Mouse (Mus musculus) embryo, embryonic 11.5 days (tissue): ENCODE results near the gene Mfap1a.
"Not testable (repeated sequence)": the region's sequence is repeated elsewhere in the genome, so short reads cannot be mapped to it uniquely, and the experiment has no call there.

Experiments
- DNase-seq: peaks from one replicate; pipeline ENCODE4 v3.0.0-alpha.2; 2012; ENCODE audit warnings: low read depth, low spot score

Mfap1a gene

DNA sequence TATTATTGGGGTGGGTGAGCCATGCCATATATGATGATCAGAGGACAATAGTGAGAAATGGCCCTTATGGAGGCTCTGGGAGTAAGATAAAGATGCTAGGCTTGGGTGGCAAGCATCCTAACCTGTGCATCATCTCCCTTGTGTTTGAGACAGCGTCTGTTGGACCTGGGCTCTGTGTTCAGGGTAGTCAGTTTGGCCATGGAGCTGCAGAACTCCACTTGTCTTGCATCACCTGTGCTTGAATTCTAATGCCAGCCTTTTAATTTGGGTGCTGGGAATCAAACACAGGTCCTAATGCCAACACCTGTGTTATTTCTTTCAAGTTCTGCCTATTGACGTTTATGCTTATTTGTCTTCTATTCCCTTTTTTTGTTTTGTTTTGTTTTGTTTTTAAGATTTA is 31.2 kb downstream of the Mfap1a start:
- not testable (repeated sequence) for DNase-seq

DNA sequence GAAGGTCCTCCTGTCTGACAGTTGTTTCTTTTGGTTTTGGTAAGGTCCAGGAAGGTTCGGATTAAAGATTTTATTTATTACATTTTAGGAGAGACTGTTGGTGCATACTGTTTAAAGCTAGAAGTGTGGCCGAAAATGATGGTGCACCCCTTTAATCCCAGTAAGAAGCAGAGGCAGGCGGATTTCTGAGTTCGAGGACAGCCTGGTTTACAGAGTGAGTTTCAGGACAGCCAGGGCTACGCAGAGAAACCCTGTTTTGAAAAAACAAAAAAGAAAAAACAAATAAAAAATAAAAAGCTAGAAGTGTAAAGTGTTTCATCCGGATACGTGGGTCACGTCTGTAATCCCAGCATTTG is 32.3 kb downstream of the Mfap1a start:
- no peak for DNase-seq

DNA sequence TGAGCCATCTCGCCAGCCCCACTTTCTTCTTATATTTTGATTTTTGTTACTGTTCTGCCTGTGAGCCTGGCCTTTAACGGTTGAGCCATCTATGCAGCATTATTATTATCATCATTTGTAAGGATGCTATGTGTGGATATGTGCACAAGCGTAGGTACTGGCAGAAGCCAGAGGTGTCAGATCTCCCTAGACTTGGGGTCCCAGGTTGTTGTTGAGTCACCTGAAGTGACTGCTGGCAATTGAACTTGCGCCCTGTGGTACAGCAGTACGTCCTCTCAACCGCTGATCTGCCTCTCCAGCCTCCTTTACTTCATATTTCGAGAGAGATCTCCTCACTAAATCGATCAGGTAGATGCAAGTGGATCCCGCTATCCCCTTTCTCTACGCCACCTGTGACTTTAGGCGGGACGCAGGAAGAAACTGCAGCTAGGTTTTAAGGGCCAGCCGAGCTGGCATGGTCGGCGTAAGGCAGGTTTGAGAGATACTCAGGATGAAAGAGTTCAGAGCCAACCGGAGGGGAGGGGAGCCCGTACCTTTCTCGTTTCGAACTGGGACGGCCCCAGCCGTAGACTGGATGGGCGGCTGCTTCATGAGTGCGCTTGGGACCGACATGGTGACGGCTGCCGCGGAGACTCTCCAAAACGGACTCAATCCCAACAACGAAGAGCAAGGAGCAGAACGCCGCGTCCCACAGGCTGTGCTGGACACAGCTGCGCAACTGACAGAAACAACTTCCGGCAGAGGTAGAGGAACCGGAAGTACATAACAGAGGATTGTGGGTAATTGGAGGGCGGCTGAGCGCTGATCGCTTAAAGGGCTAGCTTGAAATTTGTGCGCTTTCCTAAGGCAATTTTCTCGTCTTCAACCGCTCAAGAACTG is 32.9 kb downstream of the Mfap1a start, which contains the start of gene Mfap1b:
Gene Mfap1b, minus strand, starts transcription at position 767 of the 879 bp plus-strand sequence.
- peak; percentile 75 for DNase-seq

DNA sequence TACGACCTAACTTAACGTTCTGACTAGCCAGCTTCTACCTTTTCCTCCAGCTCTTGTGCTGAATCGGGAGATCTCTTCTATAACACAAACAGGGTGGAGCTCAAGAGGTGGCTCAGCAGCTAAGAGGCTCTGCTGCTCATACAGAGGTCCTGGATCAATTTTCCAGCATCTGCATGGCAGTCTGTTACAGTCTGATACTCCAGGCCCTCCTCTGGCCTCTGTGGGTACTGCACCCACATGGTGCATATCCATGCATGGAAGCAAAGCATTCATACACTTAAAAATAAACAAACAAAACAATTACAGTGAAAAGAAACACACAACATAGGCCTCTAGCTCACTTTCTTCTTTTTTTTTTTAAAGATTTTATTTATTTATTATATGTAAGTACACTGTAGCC is 33.7 kb downstream of the Mfap1a start:
- DNase-seq: not testable (repeated sequence)

DNA sequence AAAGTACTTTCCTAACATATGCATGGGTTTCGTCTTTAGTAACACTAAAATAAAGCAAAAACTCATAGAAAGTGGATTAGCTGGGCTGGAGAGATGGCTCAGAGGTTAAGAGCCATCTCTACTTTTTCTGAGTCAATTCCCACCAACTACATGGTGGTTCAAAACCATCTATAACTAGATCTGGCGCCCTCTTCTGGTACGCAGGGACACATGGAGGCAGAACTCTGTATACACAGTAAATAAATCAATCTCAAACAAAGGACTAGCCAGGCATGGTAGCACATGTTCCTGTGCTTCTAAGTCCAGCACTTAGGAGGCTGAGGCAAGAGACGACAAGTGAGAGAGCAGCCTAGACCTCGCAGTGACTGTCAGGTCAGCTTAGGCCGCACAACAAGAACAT is 37.5 kb downstream of the Mfap1a start:
- DNase-seq: not testable (repeated sequence)

DNA sequence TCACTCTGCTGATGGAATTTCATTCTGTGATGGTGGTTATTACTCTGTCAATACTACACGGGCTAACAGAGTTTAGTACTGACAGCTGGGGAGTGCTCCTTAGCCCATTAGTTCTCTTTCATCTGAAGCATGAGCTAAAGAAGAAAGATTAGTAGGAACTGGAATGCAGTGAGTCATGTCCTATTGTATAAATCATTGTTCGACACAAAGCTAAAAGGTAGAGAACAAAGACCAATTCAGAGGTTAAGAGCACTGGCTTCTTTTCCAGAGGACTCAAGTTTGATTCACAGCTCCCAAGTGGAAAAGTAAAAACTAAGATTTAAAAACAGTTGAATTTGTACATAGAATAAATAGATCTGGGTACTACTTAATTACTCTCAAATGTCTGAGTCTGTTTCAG is 46.4 kb downstream of the Mfap1a start:
- DNase-seq: no peak

DNA sequence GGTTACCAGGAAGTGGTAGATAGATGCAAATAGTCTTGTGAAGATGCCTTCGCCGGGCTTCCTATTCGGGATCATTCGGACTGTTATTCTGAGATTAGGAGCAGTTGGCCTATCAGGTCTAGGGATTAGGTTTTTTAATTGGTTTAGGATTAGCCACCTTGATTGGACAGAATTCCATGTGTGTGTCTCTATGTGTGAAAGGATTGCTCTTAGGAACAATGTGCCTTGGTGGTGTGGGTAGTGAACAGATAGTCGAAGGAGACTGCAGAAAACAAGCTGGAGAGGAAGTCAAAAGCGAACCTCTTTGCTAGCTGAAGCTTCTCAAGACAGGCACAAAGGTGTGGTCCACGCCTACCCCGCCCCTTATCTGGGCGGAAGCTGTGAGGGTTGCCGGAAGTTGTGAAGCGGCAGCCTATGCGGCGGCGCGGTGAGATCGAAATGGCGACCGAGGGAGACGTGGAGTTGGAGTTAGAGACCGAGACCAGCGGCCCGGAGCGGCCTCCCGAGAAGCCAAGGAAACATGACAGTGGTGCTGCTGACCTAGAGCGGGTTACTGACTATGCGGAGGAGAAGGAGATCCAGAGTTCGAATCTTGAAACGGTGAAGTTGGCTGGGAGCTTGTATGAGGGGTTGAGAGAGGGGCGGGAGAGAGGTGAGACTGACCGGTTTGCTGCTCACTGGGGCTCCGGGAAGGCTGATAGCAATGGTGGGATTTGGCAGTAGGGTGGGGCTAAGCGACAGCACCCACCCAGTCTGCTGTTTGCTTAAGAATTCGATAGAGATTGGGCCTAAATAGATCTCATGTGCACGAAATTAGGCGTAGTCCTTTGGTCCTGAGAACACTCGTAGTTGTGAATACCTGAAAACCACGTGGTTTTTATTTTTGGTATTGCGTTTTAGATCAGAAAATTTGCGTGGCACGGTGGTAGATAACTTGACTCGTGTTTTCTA is 49.5 kb downstream of the Mfap1a start, which contains the start of gene Serinc4:
Gene Serinc4, minus strand, starts transcription at position 90 of the 951 bp plus-strand sequence.
- peak; percentile 65 for DNase-seq

DNA sequence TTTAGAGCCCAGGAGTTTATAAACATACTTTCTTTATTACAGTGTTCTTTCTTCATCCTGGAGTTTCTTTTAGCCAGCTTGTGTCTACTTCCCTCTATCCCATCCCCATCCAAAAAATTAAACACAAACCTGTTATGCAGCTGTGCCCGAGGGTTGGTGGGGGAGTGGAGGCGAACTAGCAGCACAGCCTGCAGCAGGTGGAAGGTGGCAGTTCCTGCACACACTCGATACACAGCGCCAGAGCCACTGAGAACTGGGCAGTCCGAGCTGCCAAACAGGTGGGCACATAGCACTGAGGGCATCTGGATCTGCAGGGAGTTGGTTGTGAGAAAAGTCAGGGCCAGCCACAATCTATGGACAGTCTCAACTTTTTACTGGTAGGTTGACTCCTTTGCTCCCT is 50.9 kb downstream of the Mfap1a start:
- DNase-seq: no peak

DNA sequence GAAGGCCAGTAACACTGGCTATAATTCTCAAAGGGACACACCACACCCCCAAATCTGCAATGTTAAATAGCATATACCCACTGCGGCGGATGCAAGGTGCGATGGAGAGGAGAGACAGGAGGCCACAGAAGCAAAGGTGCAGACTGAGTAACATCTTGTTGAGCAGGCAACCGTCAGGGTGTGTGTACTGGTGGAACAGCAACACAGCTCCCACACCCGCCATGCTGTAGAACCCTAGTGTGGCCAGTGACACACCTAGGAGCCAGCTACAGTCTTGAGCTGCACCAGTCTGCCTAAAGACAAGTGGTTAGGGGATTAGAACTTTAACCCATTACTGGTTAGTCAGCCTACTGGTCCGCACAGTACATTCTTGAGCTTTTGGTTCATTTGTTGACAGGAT is 52.5 kb downstream of the Mfap1a start:
- no peak for DNase-seq

DNA sequence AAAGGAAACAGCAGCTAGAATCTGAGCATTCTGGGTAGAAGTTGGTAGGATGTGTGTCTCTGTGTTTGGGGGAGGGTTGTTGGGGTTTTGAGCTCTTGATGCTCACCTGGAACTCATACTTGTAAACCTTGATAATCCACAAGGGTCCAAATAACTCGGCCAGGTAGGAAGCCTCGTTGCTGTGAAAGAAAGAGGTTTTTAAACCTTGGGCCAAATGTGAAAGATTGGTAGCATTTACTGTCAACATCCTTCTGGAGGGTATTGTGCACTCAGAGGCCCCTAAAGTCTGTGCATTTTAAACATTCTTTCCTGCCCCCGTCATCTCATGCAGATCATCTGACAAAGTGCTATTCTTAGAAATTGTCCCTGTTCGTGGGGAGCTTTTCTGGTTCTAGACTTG is 53.5 kb downstream of the Mfap1a start, which contains the start of gene Hypk:
Gene Hypk, plus strand, starts transcription at position 301 of the 400 bp plus-strand sequence.
- no peak for DNase-seq

DNA sequence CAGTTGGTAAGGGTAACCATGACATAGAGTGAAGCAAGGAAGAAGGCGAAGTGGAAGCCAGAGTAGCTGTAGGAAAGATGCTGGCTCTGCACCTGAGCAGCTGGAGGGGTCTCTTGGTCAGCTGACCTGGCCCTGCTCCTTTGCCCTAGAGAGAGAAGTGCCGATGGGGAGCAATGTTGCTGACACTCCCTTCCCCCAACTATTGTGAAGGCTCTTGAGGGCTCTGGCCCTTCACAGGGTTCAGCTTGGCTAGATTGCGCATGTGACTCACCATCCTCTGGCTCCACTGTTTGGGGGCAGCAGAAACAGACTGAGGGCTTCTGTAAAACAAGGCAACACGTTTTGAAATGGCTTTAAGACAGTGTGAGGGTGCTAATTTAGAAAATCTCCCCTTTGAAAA is 54.1 kb downstream of the Mfap1a start:
- DNase-seq: no peak

DNA sequence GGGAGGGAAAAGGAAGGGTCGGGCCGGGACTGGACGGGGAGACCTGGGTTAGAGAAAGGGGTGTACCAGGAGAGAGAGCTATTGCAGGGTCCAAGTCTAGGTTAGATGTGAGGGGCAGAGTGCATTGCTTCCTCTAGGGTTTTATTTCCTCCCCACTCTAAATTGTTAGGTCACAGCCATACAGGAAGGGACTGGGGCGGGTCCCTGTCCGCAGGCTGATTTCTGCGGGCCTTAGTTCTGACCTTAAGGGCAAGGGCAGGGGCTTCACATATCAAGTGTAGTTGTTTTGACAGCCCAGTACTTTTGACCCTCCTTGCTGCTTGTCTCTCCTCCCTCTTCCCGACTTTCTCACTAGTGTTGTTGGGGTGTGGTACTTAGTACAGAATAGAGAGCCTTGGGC is 56.4 kb downstream of the Mfap1a start:
- no peak for DNase-seq

DNA sequence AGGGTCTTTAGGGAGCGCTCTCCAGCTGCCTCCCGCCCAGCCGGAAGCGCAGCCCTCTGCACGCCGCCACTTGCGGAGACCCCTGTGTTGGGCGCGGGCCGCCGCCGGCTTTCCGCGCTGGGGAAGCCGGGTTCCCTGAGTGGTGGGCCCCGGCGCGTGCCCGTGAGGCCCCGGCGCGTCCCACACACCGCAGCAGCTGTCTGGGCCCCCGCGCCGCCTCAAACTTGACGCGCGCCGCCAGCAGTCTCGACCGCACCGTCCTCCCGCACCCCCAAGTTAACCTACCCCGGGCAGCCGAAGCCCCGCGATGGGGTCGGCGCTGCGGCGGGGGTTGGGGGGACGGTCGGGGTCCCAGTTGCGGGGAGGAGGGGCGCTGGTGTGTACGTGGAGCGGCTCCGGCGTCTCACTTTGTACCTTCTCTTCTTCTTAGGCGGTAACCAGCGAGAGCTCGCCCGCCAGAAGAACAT is 56.9 kb downstream of the Mfap1a start:
- no peak for DNase-seq

DNA sequence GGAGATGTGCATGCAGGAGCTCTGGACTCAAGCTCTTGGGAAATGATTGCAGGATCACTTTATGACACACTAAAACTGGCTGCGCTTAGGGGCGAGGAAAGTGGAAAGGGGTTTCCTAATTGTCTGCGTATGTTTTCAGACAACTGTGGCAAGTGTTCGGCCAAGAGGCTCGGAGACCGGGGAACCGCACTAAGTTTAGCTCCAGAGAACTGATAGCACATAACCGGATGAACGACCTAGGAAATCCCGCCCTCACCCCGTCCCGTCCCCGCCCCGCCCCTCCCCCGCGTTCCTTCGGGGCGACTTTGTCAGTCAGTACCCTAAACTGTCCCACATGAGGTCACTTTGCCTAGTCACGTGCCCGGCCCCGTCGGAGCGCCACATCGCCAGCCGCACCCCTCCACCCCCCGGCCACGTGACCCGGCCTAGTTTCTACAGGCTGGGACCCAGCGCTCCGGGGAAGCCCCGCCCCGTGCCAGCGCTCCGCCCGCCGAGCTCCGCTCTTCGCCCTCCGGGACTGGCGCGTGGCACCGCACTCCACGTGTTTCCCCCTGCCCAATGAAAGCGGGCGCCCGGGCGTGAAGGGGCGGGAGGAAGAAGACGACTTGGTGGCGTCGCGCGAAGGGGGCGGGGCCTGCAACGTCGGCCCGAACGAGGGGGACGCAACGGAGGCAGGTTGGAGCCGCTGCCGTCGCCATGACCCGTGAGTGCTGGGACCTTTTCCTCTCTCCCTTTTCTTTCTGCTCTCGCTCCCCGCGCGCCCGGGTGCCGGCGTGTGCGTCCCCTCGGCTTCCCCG is 57.5 kb downstream of the Mfap1a start, which contains the start of gene Serf2:
Gene Serf2, plus strand, starts transcription at position 457 of the 797 bp plus-strand sequence.
- DNase-seq: peak; percentile 95

DNA sequence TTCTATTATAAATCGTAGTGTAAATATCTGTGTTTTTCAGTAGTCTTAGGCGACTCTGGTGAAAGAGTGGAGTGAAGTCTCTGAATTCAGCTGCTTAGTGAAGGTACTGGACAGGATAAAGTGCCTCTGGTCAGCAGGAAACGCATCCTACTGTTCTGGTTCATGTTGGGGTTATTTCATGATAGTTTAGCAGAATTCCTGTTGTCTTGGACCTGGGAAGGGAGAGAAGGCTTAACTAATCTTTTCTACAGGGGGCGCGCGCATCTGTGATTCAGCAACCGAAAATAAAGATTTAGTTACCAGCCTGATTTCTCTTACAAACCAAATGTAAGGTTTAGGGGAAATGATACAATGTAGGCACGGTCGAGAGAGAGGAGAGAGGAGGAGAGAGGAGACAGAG is 58.3 kb downstream of the Mfap1a start:
- no peak for DNase-seq

DNA sequence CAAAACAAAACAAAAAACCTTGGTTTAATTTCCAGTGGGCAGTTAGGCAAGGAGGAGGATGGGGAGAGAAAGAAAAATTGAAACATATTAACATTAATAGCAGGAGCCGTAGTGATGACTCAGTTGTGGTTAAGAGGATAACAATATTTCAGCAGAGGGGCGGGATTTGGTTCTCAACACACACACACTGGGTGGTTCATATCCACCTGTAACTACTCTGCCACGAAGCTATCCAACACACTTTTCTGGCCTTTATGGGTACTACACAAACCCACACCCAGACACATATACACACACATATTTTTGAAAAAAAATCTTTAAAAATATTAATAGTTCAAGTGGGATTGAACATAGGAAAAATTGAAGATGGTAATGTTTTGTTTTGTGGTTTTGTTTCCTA is 59.5 kb downstream of the Mfap1a start:
- DNase-seq: no peak

DNA sequence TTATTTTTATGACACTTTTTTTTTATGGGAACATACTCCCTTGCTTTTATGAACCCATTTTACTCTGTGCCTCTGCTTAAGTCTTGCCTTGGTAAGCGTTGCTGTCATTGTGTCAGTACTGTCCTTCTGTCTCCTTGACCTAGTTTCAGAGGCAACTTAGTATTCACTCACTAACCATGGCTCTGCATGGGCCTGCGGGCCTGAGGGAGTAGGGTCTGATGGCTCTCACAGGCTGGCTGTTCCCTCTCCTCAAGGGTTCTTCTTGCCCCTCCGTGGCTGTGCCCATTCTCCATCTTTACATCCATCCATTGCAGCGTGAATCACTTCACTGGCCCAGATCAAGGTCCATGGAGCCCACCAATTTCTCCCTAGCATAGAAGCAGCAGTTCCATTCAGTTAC is 60.0 kb downstream of the Mfap1a start:
- no peak for DNase-seq

DNA sequence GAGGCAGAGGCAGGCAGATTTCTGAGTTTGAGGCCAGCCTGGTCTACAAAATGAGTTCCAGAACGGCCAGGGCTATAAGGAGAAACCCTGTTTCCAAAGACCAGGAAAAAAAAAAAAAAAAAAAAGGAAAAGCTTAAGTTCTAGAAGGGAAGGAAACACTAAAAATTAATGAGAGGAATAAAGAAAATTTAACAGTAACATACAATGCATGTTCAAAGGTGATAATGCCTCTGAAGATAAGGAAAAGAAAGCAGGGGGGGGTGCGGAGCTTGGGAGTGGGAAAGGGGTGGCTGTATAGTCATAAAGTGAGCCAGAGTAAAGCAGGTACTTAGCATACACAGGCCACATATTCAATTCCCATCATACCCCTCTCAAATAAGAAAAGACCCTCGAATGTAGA is 61.3 kb downstream of the Mfap1a start:
- DNase-seq: no peak

DNA sequence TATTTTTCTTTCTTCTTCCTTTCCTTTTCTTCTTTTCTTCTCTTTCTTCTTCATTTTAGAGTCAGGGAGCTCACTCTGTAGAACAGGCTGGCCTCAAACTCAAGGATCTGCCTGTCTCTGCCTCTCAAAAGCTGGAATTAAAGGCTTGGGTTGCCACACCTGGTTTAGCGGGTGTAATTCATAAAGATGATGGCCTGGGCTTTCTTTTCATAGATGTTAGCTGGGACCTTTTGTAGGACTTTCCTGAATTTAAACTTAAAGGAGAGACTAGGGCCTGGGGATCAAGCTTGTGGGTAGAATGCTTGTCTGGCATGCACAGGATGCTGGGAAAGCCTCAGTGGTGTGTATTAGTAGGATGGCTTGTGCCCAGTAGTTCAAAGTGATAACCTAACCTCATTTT is 62.3 kb downstream of the Mfap1a start, which contains the start of gene Ell3:
Gene Ell3, minus strand, starts transcription at position 101 of the 400 bp plus-strand sequence.
- DNase-seq: no peak

DNA sequence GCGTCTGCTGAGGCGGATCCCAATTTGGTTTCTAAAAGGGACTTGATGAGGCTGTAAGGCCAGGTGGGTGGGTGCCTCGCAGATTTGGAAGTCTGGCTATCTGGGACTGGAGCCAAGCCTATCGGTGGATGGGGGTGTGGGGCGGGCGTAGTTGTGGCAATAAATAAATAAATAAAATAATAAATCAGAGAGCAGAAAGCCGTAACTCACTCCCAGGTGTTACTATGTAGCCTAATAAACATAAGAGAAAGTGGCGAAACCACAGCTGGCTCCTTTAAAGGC is 63.5 kb downstream of the Mfap1a start:
- no peak for DNase-seq
